Mouse (Mus musculus) kidney, postnatal 4 days (tissue): Measurements from ENCODE around the gene Sdhd.
A peak's percentile ranks its signal among the peaks of the same experiment; 100 is the strongest.

ENCODE experiments used
- DNase-seq, 2 experiments: peaks; one replicate each; pipeline ENCODE4 v3.0.0; 2021; ENCODE audit warnings: mixed read lengths in 2 of 2

Sdhd gene

DNA sequence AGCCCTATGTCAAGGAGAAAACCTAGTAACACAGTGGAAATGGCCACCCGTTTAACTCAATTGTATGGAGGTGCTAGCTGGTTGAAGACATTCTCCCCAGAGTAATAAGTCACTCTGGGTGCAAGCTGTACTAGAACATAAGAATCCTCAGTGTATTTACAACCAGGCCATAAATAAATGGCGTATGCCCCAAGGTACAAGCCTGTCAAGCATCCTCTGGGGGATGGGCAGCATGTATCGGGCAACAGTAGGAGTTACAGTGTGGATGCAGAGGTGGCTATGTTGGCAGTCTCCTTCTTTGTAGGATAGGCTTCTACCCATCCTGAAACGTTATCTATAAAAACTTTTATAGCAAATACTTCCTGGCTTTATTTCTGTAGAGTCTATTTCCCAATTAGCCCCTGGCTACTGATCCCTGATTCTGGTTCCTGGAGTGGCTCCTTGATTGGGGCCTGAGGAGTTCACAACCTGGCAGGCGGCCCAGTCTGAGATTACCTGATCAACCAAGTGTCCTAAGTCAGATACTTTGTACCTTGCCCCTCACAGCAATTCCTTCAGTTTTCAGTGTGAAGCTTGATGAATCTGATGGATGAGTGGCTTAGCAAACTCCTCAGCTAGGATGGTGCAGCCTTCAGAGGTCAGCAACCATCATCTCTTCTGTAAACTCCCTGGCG, 18.3 kb downstream of the Sdhd start:
- peak; percentile 40 to 62 for DNase-seq

DNA sequence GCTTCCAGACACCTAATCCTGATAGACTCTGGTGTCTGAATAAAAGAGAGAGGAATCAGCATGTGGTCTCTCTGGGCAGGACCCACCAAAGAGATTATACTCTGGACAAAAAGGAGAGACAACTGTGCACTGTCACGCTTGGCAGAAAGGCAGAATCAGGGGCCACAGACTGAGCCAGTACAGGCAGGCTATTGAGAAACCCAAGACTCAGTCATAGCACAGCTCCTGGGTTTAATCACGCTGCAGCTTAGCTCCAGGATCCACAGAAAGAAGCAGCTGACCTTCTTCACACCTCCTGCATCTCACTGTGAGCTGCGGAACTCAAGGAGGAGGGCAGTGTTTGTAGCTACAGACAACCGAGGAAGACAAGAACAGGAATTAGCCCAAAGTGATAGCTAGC, 23.2 kb downstream of the Sdhd start:
- no peak for DNase-seq

DNA sequence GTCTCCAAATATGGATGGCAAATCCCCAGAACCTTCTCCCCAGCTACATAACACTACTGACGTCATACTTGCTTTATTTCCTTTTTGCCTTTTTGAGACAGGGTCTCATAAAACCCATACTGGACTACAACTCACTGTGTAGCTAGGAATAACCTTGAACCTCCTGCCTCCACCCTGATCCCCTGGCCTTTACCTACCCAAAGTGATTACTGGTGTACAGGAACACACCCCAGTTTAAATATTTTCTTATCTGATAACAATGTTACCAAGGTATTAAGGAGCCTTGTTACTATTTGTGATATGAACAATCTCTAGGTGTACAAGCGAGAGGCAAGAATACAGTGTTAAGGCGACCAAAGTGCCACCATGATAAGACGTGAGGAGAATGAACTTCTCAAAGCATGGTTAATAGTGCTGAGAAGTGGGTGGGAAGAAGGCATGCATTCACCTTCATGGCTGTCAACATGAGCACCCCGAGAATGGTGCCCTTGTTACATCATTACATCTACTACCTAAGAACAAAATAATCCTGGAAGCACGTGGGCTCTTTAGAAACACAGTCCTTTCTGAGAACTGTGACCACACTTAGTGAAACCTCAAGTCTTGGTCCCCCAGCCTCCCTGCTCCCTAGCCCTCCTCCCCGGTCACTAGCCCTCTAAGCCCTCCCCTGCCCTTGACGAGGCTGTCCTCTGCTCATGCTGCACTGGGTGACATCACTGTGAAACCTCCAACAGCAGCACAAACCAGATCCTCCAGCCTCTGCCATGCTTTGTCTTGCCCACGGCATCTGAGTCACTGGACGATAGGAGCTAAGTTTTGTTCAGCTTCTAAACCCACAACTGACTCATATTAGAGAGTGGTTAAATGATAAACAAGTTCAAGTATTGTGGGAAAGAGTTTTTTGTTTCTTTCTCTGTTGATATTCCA, 33.8 kb downstream of the Sdhd start:
- DNase-seq, result no peak

DNA sequence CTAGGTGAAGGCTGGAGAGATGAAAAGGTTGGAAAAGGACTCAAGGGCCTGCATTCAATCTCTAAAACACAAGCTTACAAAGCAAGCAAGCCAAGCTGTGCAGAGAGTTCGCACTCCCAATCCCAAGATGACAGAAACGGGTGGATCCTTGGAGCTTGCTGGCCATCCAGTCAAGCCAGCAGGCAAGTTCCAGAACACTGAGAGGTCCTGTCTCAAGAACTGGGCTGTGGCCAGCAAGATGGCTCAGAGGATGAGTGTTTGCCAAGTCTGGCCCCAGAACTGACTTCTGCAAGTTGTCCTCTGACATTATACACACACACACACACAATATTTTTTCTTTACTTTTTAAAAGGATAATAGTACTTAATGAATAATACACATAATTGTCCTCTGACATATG, 35.7 kb downstream of the Sdhd start:
- DNase-seq, result no peak

DNA sequence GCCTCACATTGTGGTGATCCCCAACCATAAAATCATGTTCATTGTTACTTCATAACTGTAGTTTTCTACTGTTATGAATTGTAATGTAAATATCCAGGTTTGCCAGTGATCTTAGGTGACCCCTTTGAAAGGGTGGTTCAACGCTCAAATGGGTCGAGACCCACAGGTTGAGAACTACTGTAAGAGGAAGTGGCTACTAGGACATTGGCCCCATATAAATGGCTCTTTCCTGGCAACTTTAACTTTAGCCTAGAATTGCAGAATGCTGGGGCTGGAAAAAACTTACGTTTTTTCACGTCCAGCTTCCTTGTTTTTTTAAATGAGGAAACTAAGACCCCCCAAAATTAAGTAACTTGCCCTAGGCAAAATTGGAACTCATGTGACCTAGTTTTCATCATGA, 36.2 kb downstream of the Sdhd start:
- DNase-seq, result no peak

DNA sequence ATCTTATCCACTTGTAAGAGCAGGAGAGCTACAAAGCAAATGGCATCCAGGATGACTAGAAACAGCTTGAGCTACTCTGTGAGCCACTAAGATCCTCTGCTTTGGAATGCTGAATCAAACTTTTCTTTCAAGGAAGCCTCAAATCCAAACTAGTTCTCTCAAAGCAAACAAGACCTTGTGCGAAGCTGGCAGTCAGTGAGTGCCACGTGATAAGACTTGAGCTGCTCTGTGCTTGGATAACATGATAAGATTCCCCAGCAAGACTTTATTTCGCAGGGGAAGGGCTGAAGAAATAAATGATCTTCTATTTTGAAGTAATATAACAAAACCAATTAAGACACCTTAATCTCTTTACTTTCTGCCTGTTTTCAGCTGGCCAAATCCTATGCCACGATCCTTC, 37.7 kb downstream of the Sdhd start:
- no peak for DNase-seq

DNA sequence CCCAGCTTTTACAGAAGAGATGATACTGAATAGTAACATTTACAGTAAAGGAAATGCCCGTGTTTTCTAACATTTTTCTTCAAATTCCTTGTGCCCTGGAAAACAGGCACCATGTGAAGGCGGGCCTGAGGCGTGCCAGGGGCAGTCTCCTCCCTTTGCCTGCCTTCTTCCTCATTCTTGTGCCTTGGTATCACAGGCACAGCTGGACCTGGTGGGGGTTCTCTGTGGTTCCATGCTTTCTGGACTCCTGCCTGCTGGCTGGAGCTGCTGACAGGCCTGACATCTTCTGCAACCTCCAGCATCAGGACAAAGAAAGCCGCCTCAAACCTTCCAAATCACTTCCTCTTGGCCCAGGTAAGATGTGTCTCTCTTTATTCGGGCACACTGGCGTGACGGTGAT, 38.4 kb downstream of the Sdhd start:
- DNase-seq, result peak in 1 of 2 experiments; percentile 10

DNA sequence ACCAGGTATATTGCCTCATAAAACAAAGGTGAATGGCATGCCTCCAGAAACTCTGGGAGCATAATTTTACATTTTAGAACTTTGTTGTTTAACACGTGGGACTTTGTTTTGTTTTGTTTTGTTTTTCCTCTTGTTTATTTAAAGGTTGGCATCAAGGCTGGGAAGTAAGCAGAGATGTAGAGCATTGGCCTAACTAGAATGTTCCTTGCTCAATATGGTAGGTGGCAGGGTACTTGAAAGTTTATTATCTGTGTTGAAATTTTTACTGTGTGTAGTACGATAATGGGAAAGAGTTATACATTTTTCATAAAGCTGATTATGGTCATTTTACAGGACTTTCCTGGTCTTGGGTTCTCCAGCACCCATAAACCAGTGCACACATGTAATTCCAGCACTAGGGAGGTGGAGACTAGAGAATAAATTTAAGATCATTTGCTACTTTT, 41.7 kb downstream of the Sdhd start:
- DNase-seq, result no peak

DNA sequence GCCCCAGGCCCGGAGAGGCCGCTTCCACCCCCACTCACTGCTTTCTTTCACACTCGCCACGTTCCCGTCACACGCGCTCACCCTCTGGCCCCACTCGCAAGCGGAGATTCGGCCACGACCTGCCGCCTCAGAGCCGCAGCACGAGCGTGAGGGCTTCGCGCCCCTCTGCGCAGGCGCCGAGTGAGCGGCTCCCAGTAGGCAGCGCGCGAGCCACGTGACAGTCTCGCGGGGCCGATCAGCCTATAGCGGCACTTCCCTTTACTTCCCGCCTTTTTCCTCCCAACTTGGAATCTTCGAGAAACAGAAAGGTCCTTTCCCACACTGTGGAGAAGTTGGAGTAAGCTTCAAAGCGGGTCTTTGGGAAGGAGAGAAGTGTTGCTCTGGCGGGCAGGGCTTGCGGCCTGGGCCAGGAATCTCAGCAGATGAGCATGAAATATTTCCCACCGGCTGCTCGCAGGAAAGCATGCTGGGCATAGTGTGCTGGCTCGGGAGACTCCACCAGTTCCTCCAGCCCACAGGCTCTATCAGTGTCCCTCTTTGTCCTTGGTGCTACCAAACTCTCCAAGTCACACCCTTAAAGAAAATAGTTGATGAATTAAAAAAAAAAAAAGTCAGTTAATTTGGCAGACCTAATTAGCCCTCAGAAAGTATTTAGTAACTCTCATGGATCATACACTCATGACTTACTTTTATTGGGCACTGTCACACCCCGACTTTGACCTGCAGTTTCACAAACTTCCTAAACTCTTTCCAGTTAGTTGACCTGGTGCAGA, 42.3 kb downstream of the Sdhd start, which contains the start of gene Tex12:
Gene Tex12 (minus strand): TSS at position 181 of the 773 bp plus-strand sequence.
- no peak for DNase-seq

DNA sequence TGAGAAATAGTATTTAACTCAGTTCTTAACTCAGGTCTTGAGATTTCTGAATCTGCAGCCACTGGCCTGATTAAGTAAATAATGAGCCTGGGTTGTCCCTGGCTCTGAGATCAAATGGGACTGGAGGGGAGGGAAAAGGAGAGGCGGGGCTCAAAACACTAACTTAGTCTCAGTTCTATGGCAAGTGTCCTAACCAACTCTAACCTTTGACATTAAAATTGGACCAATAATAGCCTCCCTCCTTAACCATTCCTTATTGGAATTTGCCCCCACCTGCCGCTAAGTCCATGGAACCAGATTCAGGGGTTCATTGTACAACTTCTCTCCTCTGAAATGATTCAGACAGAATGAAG, 48.5 kb downstream of the Sdhd start, which contains the start of gene Bco2:
Gene Bco2 (minus strand): TSS at position 88 of the 353 bp plus-strand sequence.
- peak in 1 of 2 experiments; percentile 13 for DNase-seq

DNA sequence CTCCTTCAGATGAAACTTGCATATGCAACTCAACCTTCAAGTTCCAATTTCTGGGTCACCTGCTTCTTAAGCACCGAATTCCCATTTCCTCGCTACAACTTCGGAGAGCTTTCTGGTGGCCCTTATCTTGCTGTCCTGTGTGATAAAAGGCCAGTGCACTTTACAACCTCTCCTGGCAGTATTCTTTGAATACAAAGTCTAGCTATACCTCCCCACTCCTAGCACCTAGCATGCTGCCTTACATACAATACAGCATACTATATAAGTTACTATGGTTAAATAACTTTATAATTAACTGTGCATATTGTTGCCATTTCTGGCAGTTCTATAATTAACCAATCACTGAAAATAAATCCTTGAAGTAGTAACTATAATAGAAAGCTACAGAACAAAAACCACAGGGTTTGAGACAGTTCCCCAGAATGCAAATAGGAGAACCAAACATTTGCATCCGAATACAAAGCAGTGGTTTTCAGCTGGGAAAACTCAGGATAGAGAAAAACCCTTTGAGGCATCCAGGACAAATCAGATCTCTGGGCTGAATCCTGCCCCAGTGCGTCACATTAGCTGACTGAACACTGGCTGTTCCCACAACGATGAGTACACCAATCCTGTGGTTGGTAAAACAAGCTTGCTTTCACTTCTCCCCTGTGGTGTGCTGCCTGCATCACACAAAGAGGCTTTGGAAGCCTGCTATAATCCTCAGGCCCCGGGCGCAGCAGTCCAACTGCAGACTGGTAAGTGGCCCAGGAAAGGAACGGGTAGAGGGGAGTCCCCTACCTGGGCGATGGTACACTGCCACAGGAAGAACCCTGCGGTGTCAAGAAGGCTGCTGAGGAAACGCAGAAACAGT, 49.1 kb downstream of the Sdhd start, which contains the start of gene Il18:
Gene Il18 (plus strand): TSS at position 587 of the 853 bp plus-strand sequence.
- DNase-seq, result peak; percentile 17 to 39

DNA sequence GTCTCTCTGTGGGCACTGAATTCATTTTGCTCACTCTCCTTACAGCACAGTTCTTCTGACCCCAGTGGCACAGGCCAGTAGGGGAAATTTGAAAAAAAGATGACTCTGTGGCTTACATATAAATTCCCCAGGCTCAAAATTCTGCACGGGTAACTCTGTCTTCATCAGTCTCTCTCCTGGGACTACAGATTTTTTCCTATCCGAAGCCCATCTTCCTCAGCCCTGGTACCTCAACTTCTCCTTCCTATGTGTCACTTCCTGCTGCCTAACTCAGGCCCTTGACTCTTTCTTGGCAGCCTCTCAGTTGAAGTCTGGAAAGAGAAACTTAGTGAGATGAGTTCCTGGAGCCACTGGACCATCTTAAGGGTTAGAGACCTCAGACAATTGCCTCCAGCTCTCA, 50.1 kb downstream of the Sdhd start:
- DNase-seq, result no peak

DNA sequence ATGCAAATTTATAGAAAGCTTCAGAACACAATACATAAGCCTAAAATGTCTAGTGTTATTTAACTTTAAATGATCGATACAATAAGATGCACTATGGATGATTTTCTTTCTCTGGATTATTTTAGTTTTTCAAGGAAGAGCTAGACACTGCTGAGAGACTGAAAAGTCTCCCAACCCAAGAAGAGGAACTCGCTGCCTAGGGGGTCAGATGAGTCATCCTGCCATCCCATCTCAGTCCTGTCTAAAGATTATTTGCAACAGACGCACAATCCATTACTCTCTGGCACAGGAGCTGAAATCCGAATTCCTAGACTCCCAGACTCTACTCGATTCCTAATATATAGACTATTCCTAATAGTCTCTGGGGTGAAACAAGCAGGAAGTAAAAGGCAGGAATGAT, 51.4 kb downstream of the Sdhd start:
- no peak for DNase-seq

DNA sequence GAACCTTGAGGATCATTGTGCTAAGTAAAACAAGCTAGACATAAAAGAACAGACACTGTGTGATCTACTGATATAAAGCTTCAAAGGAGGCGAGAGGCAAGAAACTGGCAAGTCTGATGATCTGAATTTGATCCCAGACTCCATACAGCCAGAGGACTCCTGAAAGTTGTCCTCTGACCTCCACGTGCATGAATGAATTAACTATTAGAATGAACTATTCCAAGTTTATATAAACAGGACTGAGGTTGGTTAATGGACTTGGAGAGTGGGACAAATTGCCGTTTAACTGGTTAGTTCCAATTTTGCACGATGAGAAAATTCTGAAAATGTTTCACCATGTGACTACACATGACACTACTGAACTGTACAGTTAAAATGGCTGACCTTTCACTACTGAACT, 54.7 kb downstream of the Sdhd start:
- no peak for DNase-seq

DNA sequence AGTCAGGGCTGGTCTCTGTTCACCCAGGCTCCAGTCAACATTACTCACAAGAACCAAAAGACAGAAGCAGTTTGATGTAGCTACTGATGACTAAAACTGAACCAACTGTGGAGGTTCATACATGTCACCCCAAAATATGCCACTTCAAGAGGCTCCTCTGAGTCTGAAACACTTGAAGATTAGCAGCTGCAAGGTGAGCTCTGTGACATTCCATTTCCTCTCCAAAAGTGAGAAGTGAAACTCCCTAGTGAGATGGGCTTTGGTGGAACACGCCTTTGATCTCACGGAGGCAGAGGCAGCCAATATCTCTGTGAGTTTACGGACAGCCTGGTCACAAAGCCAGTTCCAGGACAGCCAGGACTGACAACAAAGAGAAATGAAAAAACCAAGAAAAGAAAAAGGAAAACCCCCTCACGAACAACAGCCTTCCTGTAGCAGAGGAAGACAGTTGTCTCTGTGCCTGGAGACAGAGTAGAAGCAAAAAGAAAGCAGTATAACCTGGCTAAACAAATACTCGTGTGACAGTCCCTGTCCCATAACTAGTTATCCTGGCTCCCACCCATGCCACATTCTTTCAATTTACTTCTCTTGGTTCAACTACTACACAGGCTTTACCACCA, 55.6 kb downstream of the Sdhd start:
- DNase-seq, result no peak
